Mouse (Mus musculus) liver, embryonic 14.5 days (tissue): ENCODE measurements around the gene Rmdn2. TPM values are rescaled to one million over a fixed set of nuclear protein-coding genes. Genes with fewer than 3 reads are reported as not detected.

Experiments
- ATAC-seq: fragments of 200-750 bp; cut with Nextera tagmentation; 2 replicates; pipeline ENCODE4 v1.8.0; 2017; ENCODE audit warnings: moderate number of reproducible peaks, mild to moderate bottlenecking, moderate library complexity; ENCODE audit not compliant: insufficient read depth
- DNase-seq, 3 experiments: peaks; one replicate each; pipeline ENCODE4 v3.0.0-alpha.2; 2012 to 2013; ENCODE audit warnings: low read depth in 3 of 3, low spot score in 3 of 3
- H3K27ac ChIP-seq: fragments of 300-500 bp; sonication (generic); 2 replicates; pipeline ENCODE4 v1.5.1; 2014; ENCODE audit warnings: moderate library complexity, mild to moderate bottlenecking, control low read depth, inconsistent platforms
- H3K27me3 ChIP-seq: fragments of 300-500 bp; sonication (generic); 2 replicates; pipeline ENCODE4 v1.6.1; 2014; ENCODE audit warnings: mild to moderate bottlenecking, low read length, moderate library complexity; ENCODE audit not compliant: control insufficient read depth, insufficient read depth
- H3K36me3 ChIP-seq: fragments of 300-500 bp; sonication (generic); replicated peaks from 2 replicates; pipeline ENCODE4 v1.6.1; 2014; ENCODE audit warnings: low read depth; ENCODE audit not compliant: control insufficient read depth, insufficient read depth
- H3K4me1 ChIP-seq, 2 experiments: fragments of 200-500 bp in 1 of 2; fragments of 300-500 bp in 1 of 2; sonication (generic) in 1 of 2; replicated peaks; 2 replicates each; pipeline ENCODE4 v1.6.1; 2012 to 2014; ENCODE audit warnings: antibody characterized with exemption in 1 of 2, inconsistent platforms in 1 of 2, low read length in 1 of 2; ENCODE audit not compliant: control insufficient read depth in 2 of 2, insufficient read depth in 2 of 2
- H3K4me2 ChIP-seq: fragments of 300-500 bp; sonication (generic); 2 replicates; pipeline ENCODE4 v1.6.1; 2014; ENCODE audit warnings: low read depth, mild to moderate bottlenecking, control low read depth, moderate library complexity
- H3K4me3 ChIP-seq, 2 experiments: fragments of 200-500 bp in 1 of 2; fragments of 300-500 bp in 1 of 2; sonication (generic) in 1 of 2; 2 replicates each; pipeline ENCODE4 v1.5.1; 2012 to 2014; ENCODE audit warnings: low read depth in 2 of 2, low read length in 2 of 2, mild to moderate bottlenecking in 2 of 2, control low read depth in 1 of 2, inconsistent platforms in 1 of 2, moderate library complexity in 1 of 2; ENCODE audit not compliant: insufficient read depth in 1 of 2
- H3K9ac ChIP-seq: fragments of 300-500 bp; sonication (generic); replicated peaks from 2 replicates; pipeline ENCODE4 v1.6.1; 2014; ENCODE audit warnings: mild to moderate bottlenecking, control low read depth, moderate library complexity
- H3K9me3 ChIP-seq: fragments of 300-500 bp; sonication (generic); 2 replicates; pipeline ENCODE4 v1.6.1; 2016; ENCODE audit warnings: low read length, mixed read lengths; ENCODE audit not compliant: control insufficient read depth
- CTCF ChIP-seq: IDR thresholded peaks from 2 replicates; pipeline ENCODE4 v1.5.1; 2016; ENCODE audit warnings: antibody characterized with exemption, low read depth, control low read depth
- EP300 ChIP-seq: IDR thresholded peaks from 2 replicates; pipeline ENCODE4 v1.6.1; 2016; ENCODE audit warnings: antibody characterized with exemption, low read depth
- WGBS: fragments of 180-500 bp; shearing (Covaris S2); extraction: QIAGEN DNeasy Blood & Tissue Kit; methylation state at CpG from one replicate; pipeline ENCODE4 v1.1.7; 2014; ENCODE audit not compliant: insufficient replicate concordance; 5-methylcytosine and 5-hydroxymethylcytosine counted together
- polyA plus RNA-seq, 2 experiments: library from polyadenylated mRNA; depleted of rRNA in 1 of 2; stranded (reverse) in 1 of 2; unstranded in 1 of 2; fragments of >200 nt; fragmentation: Nextera tagmentation in 1 of 2; extraction: Ambion mirVana in 1 of 2; gene quantifications; 2 replicates each; pipeline versions ENCODE4 v1.2.1 to v1.2.3; 2012 to 2014

Gene Rmdn2
- polyA plus RNA-seq, 2 experiments, result 2.2 to 3.1 TPM

GRCm38 (mm10) chr17:79595996-79596395, 15.7 kb upstream of the Rmdn2 start:
- DNase-seq, result no peak

DNA sequence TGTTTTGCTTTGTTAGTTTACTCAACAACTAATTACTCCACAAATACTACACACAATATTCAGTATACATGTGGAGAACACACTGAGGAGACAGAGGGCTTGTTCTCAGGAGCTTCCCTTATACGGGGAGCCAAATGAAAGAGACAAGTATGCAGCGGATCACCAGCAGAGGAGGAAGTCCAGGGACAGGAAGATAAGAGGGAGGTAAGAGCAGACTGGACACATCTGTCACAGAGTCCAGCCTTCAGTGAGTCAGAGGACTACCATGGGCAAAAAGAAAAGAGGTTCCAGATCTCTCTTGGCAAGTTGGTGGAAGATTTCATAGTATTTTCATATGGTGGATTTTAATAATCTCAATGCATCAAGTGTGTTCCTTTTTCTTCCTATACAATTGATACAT, 13.5 kb upstream of the Rmdn2 start:
- no peak overlapping the region for H3K9ac ChIP-seq
- WGBS, result 4% methylated on average over 2 of the region's 2 CpGs
- H3K27me3 ChIP-seq, result no peaks in the 10 kb centered on the region
- H3K4me1 ChIP-seq, result 0 out of 4 replicates have a peak, but pooled peaks cover 0 to 2% of the 10 kb centered on the region in 2 experiments
- no peaks in the 10 kb centered on the region for H3K9me3 ChIP-seq
- DNase-seq (no peak), ATAC-seq (peak; percentile 45; the same call in 1 of the 2 replicates)
- H3K36me3 ChIP-seq, result no peaks in the 10 kb centered on the region
- no peak overlapping the region for H3K4me3 ChIP-seq
- no peak overlapping the region for H3K4me2 ChIP-seq
- no peak overlapping the region for H3K27ac ChIP-seq
- no peak for TF ChIP-seq EP300
- TF ChIP-seq CTCF, result no peak

More at GRCm38 (mm10) chr17:79595996-79596395, 15.7 kb upstream of the Rmdn2 start:
- Histone ChIP-seq H3K27ac (no peak overlapping the region), H3K36me3 (no peaks in the 10 kb centered on the region), H3K4me2 (no peak overlapping the region), H3K4me3 (no peak overlapping the region), H3K9ac (no peak overlapping the region), H3K27me3 (no peaks in the 10 kb centered on the region), H3K4me1 (0 out of 4 replicates have a peak, but pooled peaks cover 0 to 2% of the 10 kb centered on the region in 2 experiments), H3K9me3 (no peaks in the 10 kb centered on the region)
- 57% methylated on average over 4 of the region's 4 CpGs for WGBS
- ATAC-seq, result no peak
- TF ChIP-seq EP300 (no peak), CTCF (no peak)

GRCm38 (mm10) chr17:79598596-79599577, 12.8 kb upstream of the Rmdn2 start:
- WGBS, result 37% methylated on average over 8 of the region's 8 CpGs
- Histone ChIP-seq H3K4me2 (no peak overlapping the region), H3K36me3 (no peaks in the 10 kb centered on the region), H3K27me3 (no peaks in the 10 kb centered on the region), H3K9ac (no peak overlapping the region), H3K27ac (no peak overlapping the region), H3K4me3 (no peak overlapping the region), H3K4me1 (0 out of 4 replicates have a peak, but pooled peaks cover 0 to 2% of the 10 kb centered on the region in 2 experiments), H3K9me3 (no peaks in the 10 kb centered on the region)
- DNase-seq (no peak), ATAC-seq (no peak)
- TF ChIP-seq CTCF (no peak), EP300 (no peak)

GRCm38 (mm10) chr17:79600108-79600507, 11.6 kb upstream of the Rmdn2 start:
- Histone ChIP-seq H3K27ac (no peak overlapping the region), H3K9me3 (no peaks in the 10 kb centered on the region), H3K4me1 (0 out of 4 replicates have a peak, but pooled peaks cover 0 to 2% of the 10 kb centered on the region in 2 experiments), H3K9ac (no peak overlapping the region), H3K36me3 (no peaks in the 10 kb centered on the region), H3K27me3 (no peaks in the 10 kb centered on the region), H3K4me3 (no peak overlapping the region), H3K4me2 (no peak overlapping the region)
- no peak for ATAC-seq
- WGBS, result 52% methylated on average over 4 of the region's 4 CpGs
- DNase-seq, result no peak
- no peak for TF ChIP-seq EP300

DNA sequence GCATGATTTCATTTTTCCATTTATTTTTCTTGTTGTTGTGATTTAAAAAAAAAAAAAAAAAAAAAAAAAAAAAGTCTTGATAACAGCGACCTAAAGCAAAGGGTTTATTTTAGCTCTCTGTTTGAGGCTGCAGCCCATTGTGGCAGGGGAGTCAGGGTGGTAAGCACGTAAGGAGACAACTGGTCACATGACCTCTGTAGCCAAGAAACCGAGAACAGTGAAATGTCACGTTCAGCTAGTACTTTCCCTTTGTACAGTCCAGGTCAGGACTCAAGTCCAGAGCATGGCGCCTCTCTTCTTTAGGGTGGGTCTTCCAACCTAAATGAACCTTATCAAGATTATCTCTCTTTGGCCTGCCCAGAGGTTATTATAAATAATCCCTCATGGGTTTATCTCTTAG, 9.3 kb upstream of the Rmdn2 start:
- H3K4me1 ChIP-seq, result 0 out of 4 replicates have a peak, but pooled peaks cover 0 to 2% of the 10 kb centered on the region in 2 experiments
- no peaks in the 10 kb centered on the region for H3K36me3 ChIP-seq
- H3K4me2 ChIP-seq, result no peak overlapping the region
- H3K9ac ChIP-seq, result no peak overlapping the region
- no peaks in the 10 kb centered on the region for H3K9me3 ChIP-seq
- no peak for DNase-seq
- ATAC-seq, result no peak
- TF ChIP-seq CTCF, result no peak
- TF ChIP-seq EP300, result no peak
- 51% methylated on average over 5 of the region's 5 CpGs for WGBS
- no peak overlapping the region for H3K4me3 ChIP-seq
- H3K27me3 ChIP-seq, result no peaks in the 10 kb centered on the region
- H3K27ac ChIP-seq, result no peak overlapping the region
